Mouse (Mus musculus) leukemia stem cell, adult 10-12 weeks (primary cell): ENCODE results near the gene Dhdh. TPM values are rescaled to one million over a fixed set of nuclear protein-coding genes. Genes with fewer than 3 reads are reported as not detected.

ENCODE experiments used
- polyA plus RNA-seq: library from polyadenylated mRNA; stranded (reverse); fragments of >175 nt; gene quantifications from 2 replicates; pipeline ENCODE4 v1.2.3, GENCODE M21; 2012; ENCODE audit warnings: low replicate concordance

The Dhdh gene
- 0.83 and 1.7 TPM in 2 replicates for polyA plus RNA-seq

GRCm38 (mm10) chr7:45488293-45489204, at the start of gene Dhdh:
Gene Dhdh (minus strand): TSS chr7:45488805.

DNA sequence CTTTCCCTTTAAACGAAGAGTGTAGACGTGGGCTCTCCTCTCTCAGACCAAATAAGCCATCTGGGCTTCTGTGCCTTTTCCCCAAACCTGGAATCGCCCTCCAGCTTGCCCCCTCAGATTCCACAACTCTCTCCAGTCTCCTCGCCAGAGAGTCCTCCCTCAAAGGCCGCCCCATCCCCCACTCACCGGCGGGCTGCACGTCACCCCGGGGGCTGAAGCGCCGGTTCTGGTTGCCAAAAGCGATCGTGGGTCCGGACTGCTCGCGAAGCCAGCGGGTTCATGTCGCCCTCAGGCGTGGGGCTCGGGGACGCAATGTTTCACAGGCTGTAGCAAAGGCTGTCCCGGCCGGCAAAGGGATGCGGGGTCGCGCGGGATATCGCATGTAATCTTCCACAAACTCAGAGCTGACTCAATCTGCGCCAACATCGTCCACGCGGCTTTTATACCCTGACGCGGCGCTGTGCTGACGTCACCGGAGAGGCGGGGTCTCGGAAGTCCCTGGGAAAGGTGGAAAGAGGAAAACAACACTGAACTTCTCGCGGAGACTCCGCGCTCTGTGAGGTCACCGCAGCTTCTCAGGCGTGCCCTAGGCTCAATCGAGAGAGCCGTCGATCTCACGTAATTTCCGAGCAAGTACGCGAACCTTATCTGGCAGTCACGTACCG, 37.3 kb upstream of the Dhdh start, which contains the start of the genes Ppp1r15a and Plekha4:
TSS of gene Ppp1r15a (minus strand) at position 460 of the 665 bp plus-strand sequence.
TSS of gene Plekha4 (plus strand) at position 522 of the 665 bp plus-strand sequence.

GRCm38 (mm10) chr7:45509912-45510787, 21.5 kb upstream of the Dhdh start, which contains the start of gene Nucb1:
Gene Nucb1 (minus strand): TSS chr7:45510406.

DNA sequence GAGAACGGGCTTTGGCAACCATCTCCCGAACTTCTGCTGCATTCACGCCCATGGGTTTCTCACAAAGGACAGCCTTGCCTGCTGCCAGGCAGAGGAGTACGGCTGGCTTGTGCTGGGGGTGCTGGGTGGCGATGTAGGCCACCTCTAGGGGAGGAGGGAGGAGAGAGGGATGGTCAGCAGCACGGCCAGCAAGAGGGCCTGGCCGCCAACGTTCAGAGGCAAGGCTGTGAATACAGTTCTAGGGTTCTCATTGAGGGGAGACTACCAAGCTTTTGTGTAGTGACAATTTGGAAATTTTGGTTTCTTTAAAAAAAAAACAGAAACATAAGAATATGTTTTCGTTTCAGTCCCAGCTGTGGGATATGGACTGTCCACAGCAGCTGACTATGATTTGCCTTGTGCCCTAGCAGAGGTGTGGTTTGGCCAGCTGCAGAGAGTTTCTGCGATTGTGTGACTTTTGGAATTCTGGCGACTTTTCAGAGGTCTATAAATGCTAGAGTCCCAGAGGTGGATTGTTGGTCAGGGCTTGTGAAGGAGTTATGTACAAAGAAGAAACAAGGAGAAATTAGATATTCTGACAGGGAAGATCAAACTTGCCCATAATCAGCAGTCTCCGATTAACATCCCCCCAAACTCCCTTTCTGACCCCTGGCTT, 1.7 kb downstream of the Dhdh start, which contains the start of gene Gm45808:
TSS of gene Gm45808 (minus strand) at position 51 of the 655 bp plus-strand sequence.

DNA sequence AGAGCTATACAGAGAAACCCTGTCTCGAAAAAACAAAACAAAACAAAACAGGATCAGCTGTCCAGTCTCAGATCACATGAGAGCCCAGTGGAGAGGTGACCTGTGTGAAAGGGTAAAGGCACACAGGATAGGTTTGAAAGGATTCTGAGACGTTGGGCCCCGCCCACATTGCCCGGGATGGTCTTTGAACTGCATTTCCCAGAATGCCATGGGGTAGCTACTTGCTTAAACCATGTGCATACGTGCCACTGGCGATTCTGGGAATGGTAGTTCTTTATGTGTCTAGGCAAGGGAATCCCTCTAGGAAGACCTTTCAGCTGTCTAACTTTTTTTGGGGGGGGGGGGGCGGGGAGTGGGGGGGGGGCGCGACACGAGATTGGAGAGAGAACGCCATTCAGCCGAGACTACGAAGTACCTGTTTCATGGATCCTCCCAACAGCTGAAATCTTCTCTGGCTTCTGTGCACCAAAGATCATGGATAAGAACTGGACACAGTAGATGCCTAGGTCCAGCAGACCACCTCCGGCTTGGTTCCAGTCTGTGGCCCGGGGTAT, 7.2 kb downstream of the Dhdh start, which contains the start of gene Tulp2:
TSS of gene Tulp2 (plus strand) at position 504 of the 554 bp plus-strand sequence.

GRCm38 (mm10) chr7:45466283-45467089, 22.1 kb downstream of the Dhdh start, which contains the start of gene Bax:
Gene Bax (minus strand): TSS chr7:45466898.

DNA sequence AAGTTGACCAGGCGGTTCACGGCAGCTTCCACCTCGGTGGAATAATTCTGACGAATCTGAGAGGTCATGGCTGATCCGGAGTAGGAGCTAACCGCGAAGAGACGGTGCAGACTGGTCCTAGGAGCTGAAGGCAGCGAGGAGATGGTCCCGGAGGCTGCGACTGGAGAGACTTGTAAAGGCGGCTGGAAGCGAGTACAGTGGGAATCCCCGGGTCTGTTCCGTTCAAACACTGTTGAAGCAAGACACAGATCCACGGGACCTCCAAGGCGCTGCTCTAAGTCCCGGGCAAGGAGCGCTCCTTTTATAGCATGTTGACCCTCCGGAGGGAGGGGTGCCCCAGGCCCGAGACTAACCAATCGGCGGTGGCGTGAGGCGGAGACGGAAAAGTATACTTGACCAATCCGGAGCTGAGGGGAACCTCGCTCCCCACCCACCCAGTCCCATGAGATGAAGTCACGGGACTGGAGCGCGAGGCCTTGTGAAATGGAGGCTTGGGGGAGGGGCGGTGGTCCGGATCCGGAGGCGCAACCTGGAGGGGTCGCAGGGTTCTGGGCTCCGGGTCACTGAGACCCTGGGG, 29.0 kb downstream of the Dhdh start, which contains the start of gene Ftl1:
TSS of gene Ftl1 (minus strand) at position 321 of the 577 bp plus-strand sequence.

DNA sequence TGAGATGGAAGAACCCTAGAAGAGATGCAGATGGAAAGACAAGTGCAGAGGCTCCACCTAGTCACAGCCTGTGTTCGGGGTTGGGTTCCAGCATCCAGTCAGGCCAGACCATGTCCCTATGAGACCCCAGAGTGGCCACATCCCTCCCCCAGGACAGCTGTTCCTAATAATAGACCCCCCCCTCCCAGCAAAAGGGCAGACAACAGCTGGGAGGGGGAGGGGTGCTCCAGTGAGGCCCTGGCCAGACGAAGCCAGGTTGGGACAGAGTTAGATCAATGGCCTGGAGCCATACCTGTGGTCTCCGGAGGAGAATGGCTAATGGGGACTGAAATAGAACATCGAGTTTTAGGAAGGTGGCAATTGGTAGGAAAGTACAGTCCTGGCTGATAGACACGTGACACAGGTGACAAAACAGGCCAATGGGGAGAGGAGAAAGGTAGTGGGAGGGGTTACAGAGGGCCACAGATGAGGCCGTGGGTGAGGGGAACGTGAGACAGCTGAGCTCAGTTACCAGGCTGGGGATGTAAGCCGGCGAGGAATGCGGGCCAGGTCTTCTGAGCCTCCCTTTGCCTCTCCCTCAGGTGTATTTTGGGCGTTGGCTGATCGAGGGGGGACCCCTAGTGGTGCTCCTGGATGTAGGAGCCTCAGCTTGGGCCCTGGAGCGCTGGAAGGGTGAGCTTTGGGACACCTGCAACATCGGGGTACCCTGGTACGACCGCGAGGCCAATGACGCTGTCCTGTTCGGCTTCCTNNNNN, 50.9 kb downstream of the Dhdh start, which contains the start of gene Ruvbl2:
TSS of gene Ruvbl2 (minus strand) at position 576 of the 756 bp plus-strand sequence.

DNA sequence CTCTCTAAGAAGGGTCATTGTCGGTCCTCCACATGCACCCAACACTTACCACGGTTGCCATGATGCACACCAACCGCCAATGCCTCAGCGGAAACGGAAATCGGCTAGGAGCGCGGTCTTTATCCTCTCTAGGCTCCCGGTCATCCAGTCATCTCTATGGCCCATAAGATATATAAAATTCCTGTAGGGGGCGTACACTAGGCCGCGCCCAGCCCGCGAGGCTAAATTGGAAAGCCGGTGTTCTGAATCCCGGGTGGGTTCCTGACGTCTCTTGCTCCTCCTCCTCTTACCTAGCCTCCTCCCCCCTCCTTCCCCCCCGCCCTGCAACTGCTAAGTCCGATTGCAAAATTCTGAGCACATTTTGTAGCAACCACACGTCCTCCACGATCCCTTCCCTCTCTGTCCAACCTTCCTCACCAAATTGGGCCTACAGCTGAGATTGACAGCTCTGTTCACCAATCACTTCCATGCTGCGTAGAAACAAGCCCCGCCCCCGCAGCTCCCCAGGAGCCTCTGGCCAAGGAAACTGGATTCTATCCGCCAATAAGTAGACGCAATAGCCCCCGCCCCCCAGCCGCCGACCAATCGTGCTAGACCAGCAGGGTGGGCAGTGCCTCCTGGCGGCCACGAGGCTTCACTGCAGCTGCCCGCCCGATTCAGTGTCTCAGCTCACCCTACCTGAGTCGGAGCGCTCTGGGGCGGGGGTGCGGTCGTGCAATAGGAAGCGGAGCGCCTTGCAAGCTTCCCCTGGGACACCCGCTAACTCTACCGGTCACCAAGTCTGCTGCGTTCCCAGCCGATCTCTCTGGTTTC, 54.2 kb downstream of the Dhdh start, which contains the start of gene Gys1:
TSS of gene Gys1 (plus strand) at position 642 of the 813 bp plus-strand sequence.

Other genes starting within 250 kb of the Dhdh start
- gene Cd37, start 249.7 kb downstream of the Dhdh start, polyA plus RNA-seq, result 162 and 431 TPM in 2 replicates
- not detected in 2 replicates for gene Slc6a16, start 247.7 kb downstream of the Dhdh start, polyA plus RNA-seq
- 0.11 TPM in 1 of 2 replicates, not detected in the other for gene Slc6a21, start 211.3 kb downstream of the Dhdh start, polyA plus RNA-seq
- gene Trpm4, start 155.0 kb downstream of the Dhdh start, polyA plus RNA-seq, result 1.2 and 1.4 TPM in 2 replicates
- gene Hrc, start 153.5 kb downstream of the Dhdh start, polyA plus RNA-seq, result not detected in 2 replicates
- 2.6 and 3.4 TPM in 2 replicates for gene Ppfia3, start 121.8 kb downstream of the Dhdh start, polyA plus RNA-seq
- 0.80 TPM in 1 of 2 replicates, not detected in the other for gene Lin7b, start 118.2 kb downstream of the Dhdh start, polyA plus RNA-seq
- gene Snrnp70, start 93.1 kb downstream of the Dhdh start, polyA plus RNA-seq, result 650 and 741 TPM in 2 replicates
- not detected in 2 replicates for gene Kcna7, start 83.2 kb downstream of the Dhdh start, polyA plus RNA-seq
- not detected in 2 replicates for gene Ntf5, start 75.1 kb downstream of the Dhdh start, polyA plus RNA-seq
- not detected in 2 replicates for gene Lhb, start 68.0 kb downstream of the Dhdh start, polyA plus RNA-seq
- gene Gys1, start 54.0 kb downstream of the Dhdh start, polyA plus RNA-seq, result 11.4 and 11.8 TPM in 2 replicates
- 293 and 559 TPM in 2 replicates for gene Ruvbl2, start 50.7 kb downstream of the Dhdh start, polyA plus RNA-seq
- gene Ftl1, start 28.9 kb downstream of the Dhdh start, polyA plus RNA-seq, result 5,681 and 8,825 TPM in 2 replicates
- gene Bax, start 21.9 kb downstream of the Dhdh start, polyA plus RNA-seq, result 180 and 264 TPM in 2 replicates
- 0.27 and 0.61 TPM in 2 replicates for gene Tulp2, start 6.9 kb downstream of the Dhdh start, polyA plus RNA-seq
- not detected in 2 replicates for gene Gm45808, start 2.0 kb downstream of the Dhdh start, polyA plus RNA-seq
- 344 and 572 TPM in 2 replicates for gene Nucb1, start 21.6 kb upstream of the Dhdh start, polyA plus RNA-seq
- 200 and 371 TPM in 2 replicates for gene Ppp1r15a, start 37.5 kb upstream of the Dhdh start, polyA plus RNA-seq
- 2.0 and 2.8 TPM in 2 replicates for gene Plekha4, start 37.5 kb upstream of the Dhdh start, polyA plus RNA-seq
- 0.29 and 1.3 TPM in 2 replicates for gene Hsd17b14, start 66.1 kb upstream of the Dhdh start, polyA plus RNA-seq
- gene Bcat2, start 81.3 kb upstream of the Dhdh start, polyA plus RNA-seq, result 17.8 and 57.8 TPM in 2 replicates
- 0.52 TPM in 1 of 2 replicates, not detected in the other for gene Fgf21, start 126.7 kb upstream of the Dhdh start, polyA plus RNA-seq
- not detected in 2 replicates for gene Fut1, start 128.5 kb upstream of the Dhdh start, polyA plus RNA-seq
- 0.42 and 0.64 TPM in 2 replicates for gene Izumo1, start 133.0 kb upstream of the Dhdh start, polyA plus RNA-seq
- gene Rasip1, start 138.7 kb upstream of the Dhdh start, polyA plus RNA-seq, result 4.3 and 5.9 TPM in 2 replicates
- gene Mamstr, start 151.2 kb upstream of the Dhdh start, polyA plus RNA-seq, result 0.10 and 0.50 TPM in 2 replicates
- gene Fut2, start 177.6 kb upstream of the Dhdh start, polyA plus RNA-seq, result not detected in 2 replicates
- 0.69 and 0.93 TPM in 2 replicates for gene Ntn5, start 195.2 kb upstream of the Dhdh start, polyA plus RNA-seq
- not detected in 2 replicates for gene Sec1, start 205.6 kb upstream of the Dhdh start, polyA plus RNA-seq
- 0.55 TPM in 1 of 2 replicates, not detected in the other for gene Car11, start 211.0 kb upstream of the Dhdh start, polyA plus RNA-seq
- gene Dbp, start 216.3 kb upstream of the Dhdh start, polyA plus RNA-seq, result 7.1 and 10.3 TPM in 2 replicates
- gene Rpl18, start 226.7 kb upstream of the Dhdh start, polyA plus RNA-seq, result 7,435 and 17,506 TPM in 2 replicates
- gene Sphk2, start 229.2 kb upstream of the Dhdh start, polyA plus RNA-seq, result 120 and 196 TPM in 2 replicates
- 2.5 and 3.1 TPM in 2 replicates for gene Fam83e, start 232.4 kb upstream of the Dhdh start, polyA plus RNA-seq
- gene Spaca4, start 237.0 kb upstream of the Dhdh start, polyA plus RNA-seq, result not detected in 2 replicates